Mouse (Mus musculus) CH12.LX (cell line): ENCODE results near the gene Gng3. TPM values are rescaled to one million over a fixed set of nuclear protein-coding genes. Genes with fewer than 3 reads are reported as not detected.
A peak's percentile ranks its signal among the peaks of the same experiment; 100 is the strongest.
"Not testable (repeated sequence)": the region's sequence is repeated elsewhere in the genome, so short reads cannot be mapped to it uniquely, and the experiment has no call there.

Experiments
- DNase-seq: peaks from one replicate; pipeline ENCODE4 v3.0.0-alpha.2; 2013; ENCODE audit errors: extremely low read depth
- H3K27ac ChIP-seq: 2 replicates; pipeline ENCODE4 v1.5.1; 2012; ENCODE audit warnings: low read depth, mild to moderate bottlenecking, control low read depth, moderate library complexity; ENCODE audit not compliant: insufficient read depth
- H3K27me3 ChIP-seq: replicated peaks from 2 replicates; pipeline ENCODE3; 2012; ENCODE audit warnings: inconsistent platforms
- H3K36me3 ChIP-seq, 2 experiments: replicated peaks in 1 of 2; 2 replicates each; pipeline versions ENCODE3 to v1.6.1; 2012; ENCODE audit warnings: inconsistent platforms in 1 of 2, low read length in 1 of 2, mild to moderate bottlenecking in 1 of 2, mixed read lengths in 1 of 2, moderate library complexity in 1 of 2; ENCODE audit not compliant: control insufficient read depth in 1 of 2, insufficient read depth in 1 of 2
- H3K4me1 ChIP-seq, 2 experiments: 2 replicates each; pipeline ENCODE4 v1.6.1; 2012; ENCODE audit warnings: inconsistent platforms in 1 of 2, moderate library complexity in 1 of 2; ENCODE audit not compliant: insufficient read depth in 2 of 2, control insufficient read depth in 1 of 2
- H3K4me2 ChIP-seq: 2 replicates; pipeline ENCODE4 v1.6.1; 2012; ENCODE audit warnings: low read depth, mild to moderate bottlenecking, control low read depth; ENCODE audit not compliant: poor library complexity, insufficient read depth, severe bottlenecking
- H3K4me3 ChIP-seq, 3 experiments: fragments of 150-350 bp in 1 of 3; sonication (generic) in 1 of 3; replicated peaks in 1 of 3; 2 replicates each; pipeline versions ENCODE3 to v1.5.1; 2011 to 2012; ENCODE audit warnings: low read depth in 2 of 3, low read length in 2 of 3, mild to moderate bottlenecking in 2 of 3, moderate library complexity in 2 of 3, control low read depth in 1 of 3, improper control_type of control experiment in 1 of 3, inconsistent platforms in 1 of 3, mixed read lengths in 1 of 3; ENCODE audit not compliant: poor library complexity in 1 of 3
- H3K79me2 ChIP-seq: replicated peaks from 2 replicates; pipeline ENCODE4 v1.6.1; 2012; ENCODE audit warnings: mild to moderate bottlenecking, moderate library complexity; ENCODE audit not compliant: control insufficient read depth, poor library complexity, insufficient read depth, severe bottlenecking; ENCODE audit errors: extremely low read depth
- H3K9ac ChIP-seq: 2 replicates; pipeline ENCODE4 v1.6.1; 2012; ENCODE audit warnings: low read depth, mild to moderate bottlenecking, control low read depth, moderate library complexity; ENCODE audit not compliant: insufficient read depth
- H3K9me3 ChIP-seq: replicated peaks from 2 replicates; pipeline ENCODE3; 2012; ENCODE audit warnings: low read length, inconsistent platforms, mixed read lengths
- BHLHE40 ChIP-seq: IDR thresholded peaks from 2 replicates; pipeline ENCODE4 v1.6.1; 2011; ENCODE audit warnings: mild to moderate bottlenecking, low read depth, low read length, improper control_type of control experiment
- CTCF ChIP-seq, 2 experiments: IDR thresholded peaks in 1 of 2; conservative IDR thresholded peaks in 1 of 2; 2 replicates each; pipeline ENCODE4 v1.5.1; 2011 to 2012; ENCODE audit warnings: low read depth in 2 of 2, low read length in 2 of 2, improper control_type of control experiment in 1 of 2, inconsistent platforms in 1 of 2, mild to moderate bottlenecking in 1 of 2, moderate library complexity in 1 of 2
- E2F4 ChIP-seq: IDR thresholded peaks from 2 replicates; pipeline ENCODE4 v1.6.1; 2011; ENCODE audit warnings: low read depth, low read length, improper control_type of control experiment; ENCODE audit not compliant: insufficient replicate concordance
- ELF1 ChIP-seq: IDR thresholded peaks from 2 replicates; pipeline ENCODE4 v1.6.1; 2014; ENCODE audit warnings: low read depth, mild to moderate bottlenecking, inconsistent platforms, low read length, improper control_type of control experiment
- GABPA ChIP-seq: IDR thresholded peaks from 2 replicates; pipeline ENCODE4 v1.6.1; 2012; ENCODE audit warnings: low read depth, low read length, improper control_type of control experiment, inconsistent platforms; ENCODE audit not compliant: insufficient replicate concordance
- IRF4 ChIP-seq: IDR thresholded peaks from 2 replicates; pipeline ENCODE4 v1.6.1; 2014; ENCODE audit warnings: low read depth, mild to moderate bottlenecking, inconsistent platforms, low read length, improper control_type of control experiment
- JUN ChIP-seq: IDR thresholded peaks from 2 replicates; pipeline ENCODE4 v1.6.1; 2011; ENCODE audit warnings: low read depth, mild to moderate bottlenecking, low read length, improper control_type of control experiment, moderate library complexity; ENCODE audit not compliant: insufficient read depth
- JUND ChIP-seq: conservative IDR thresholded peaks from 2 replicates; pipeline ENCODE4 v1.6.1; 2011; ENCODE audit warnings: low read depth, low read length, improper control_type of control experiment
- MXI1 ChIP-seq: IDR thresholded peaks from 2 replicates; pipeline ENCODE4 v1.6.1; 2011; ENCODE audit warnings: mild to moderate bottlenecking, low read depth, low read length, improper control_type of control experiment
- NRF1 ChIP-seq: IDR thresholded peaks from 2 replicates; pipeline ENCODE4 v1.6.1; 2014; ENCODE audit warnings: low read depth, mild to moderate bottlenecking, inconsistent platforms, low read length, improper control_type of control experiment, moderate library complexity
- POLR2A ChIP-seq: IDR thresholded peaks from 2 replicates; pipeline ENCODE4 v1.6.1; 2011; ENCODE audit warnings: low read depth, mild to moderate bottlenecking, improper control_type of control experiment, low read length
- SMC3 ChIP-seq: IDR thresholded peaks from 2 replicates; pipeline ENCODE4 v1.6.1; 2011; ENCODE audit warnings: low read depth, low read length, improper control_type of control experiment
- TBP ChIP-seq: conservative IDR thresholded peaks from 2 replicates; pipeline ENCODE4 v1.6.1; 2011; ENCODE audit warnings: low read depth, low read length, improper control_type of control experiment
- TCF12 ChIP-seq: IDR thresholded peaks from 2 replicates; pipeline ENCODE4 v1.6.1; 2014; ENCODE audit warnings: low read depth, mild to moderate bottlenecking, inconsistent platforms, low read length, improper control_type of control experiment
- UBTF ChIP-seq: IDR thresholded peaks from 2 replicates; pipeline ENCODE4 v1.6.1; 2012; ENCODE audit warnings: low read depth, mild to moderate bottlenecking, inconsistent platforms, low read length, improper control_type of control experiment, moderate library complexity
- USF2 ChIP-seq: conservative IDR thresholded peaks from 2 replicates; pipeline ENCODE4 v1.6.1; 2011; ENCODE audit warnings: low read depth, low read length, improper control_type of control experiment
- ZMIZ1 ChIP-seq: IDR thresholded peaks from 2 replicates; pipeline ENCODE4 v1.6.1; 2012; ENCODE audit warnings: low read depth, mild to moderate bottlenecking, inconsistent platforms, low read length, improper control_type of control experiment
- ZNF384 ChIP-seq: IDR thresholded peaks from 2 replicates; pipeline ENCODE4 v1.6.1; 2012; ENCODE audit warnings: low read depth, low read length, improper control_type of control experiment, inconsistent platforms
- dilution Hi-C: fragments of 300-500 bp; cut with MboI; formaldehyde crosslinking; loops from 2 replicates; pipeline ENCODE4 v1.14.3; 2020; ENCODE audit warnings: low sequenced_read_pairs; ENCODE audit not compliant: extremely low pct_unique_long_range_greater_than_20kb, extremely low pct_ligation_motif_present
- in situ Hi-C: fragments of 300-500 bp; cut with MboI; formaldehyde crosslinking; loops from 3 replicates; pipeline ENCODE4 v1.14.3; 2019; ENCODE audit warnings: low sequenced_read_pairs, low pct_ligation_motif_present, low pct_unique_long_range_greater_than_20kb, mixed read lengths
- polyA plus RNA-seq: library from polyadenylated mRNA; unstranded; fragments of >175 nt; gene quantifications from 2 replicates; pipeline ENCODE4 v1.2.1, GENCODE M21; 2012; ENCODE audit warnings: low read depth; ENCODE audit not compliant: insufficient read length
- total RNA-seq, 2 experiments: library from RNA; depleted of rRNA; stranded (reverse); fragments of 300-350 nt in 1 of 2; fragments of >200 nt in 1 of 2; gene quantifications; 2 replicates each; pipeline ENCODE4 v1.2.3; 2012 to 2014

Gene Gng3
- total and polyA plus RNA-seq, 3 experiments, result 0.56 to 10.3 (median 6.1) TPM

DNA sequence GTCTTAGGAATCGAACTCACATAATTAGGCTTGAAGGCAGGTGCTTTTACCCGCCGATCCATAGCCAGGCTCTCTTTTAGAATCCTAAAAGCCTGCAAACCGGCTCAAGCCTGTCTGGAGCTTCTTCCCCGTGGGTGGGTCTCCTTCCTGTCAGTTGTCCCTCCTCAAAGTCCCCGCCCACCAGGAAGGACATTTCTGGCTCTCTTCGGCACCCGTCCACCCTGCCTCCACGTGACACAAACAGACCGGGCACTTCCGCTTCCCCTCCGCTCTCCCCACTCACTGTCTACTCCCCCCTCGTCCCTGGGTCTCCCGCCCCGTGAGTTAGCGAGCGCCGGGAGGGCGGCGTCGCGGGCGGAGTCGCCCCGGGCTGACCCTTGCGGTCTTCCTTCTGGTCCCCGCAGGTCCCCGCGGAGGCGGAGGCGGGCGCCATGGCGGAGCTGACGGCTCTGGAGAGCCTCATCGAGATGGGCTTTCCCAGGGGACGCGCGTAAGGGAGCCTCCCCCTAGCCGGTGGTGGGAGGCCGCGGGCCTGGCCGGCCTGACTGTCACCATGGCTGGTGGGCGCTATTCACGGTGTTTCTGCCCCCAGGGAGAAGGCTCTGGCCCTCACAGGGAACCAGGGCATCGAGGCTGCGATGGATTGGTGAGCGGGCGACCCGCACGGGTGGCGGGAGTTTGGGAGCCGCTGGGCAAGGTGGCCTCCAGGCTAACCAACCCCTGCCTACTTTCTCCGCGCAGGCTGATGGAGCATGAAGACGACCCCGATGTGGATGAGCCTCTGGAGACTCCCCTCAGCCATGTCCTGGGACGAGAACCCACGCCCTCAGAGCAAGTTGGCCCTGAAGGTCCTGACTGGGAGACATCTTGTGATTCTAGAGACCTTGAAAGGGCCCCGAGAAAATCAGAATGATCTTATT, 32.5 kb upstream of the Gng3 start, which contains the start of gene Ubxn1 (continued):
- TF ChIP-seq IRF4 (peak; percentile 72; the same call in 1 of the 2 replicates), ZMIZ1 (0 out of 2 replicates have a peak, but pooled peaks have one; percentile 22), GABPA (no peak; the same call in 1 of the 2 replicates), JUND (no peak), MXI1 (peak; percentile 83; the same call in 1 of the 2 replicates), SMC3 (no peak), JUN (no peak), NRF1 (no peak)

DNA sequence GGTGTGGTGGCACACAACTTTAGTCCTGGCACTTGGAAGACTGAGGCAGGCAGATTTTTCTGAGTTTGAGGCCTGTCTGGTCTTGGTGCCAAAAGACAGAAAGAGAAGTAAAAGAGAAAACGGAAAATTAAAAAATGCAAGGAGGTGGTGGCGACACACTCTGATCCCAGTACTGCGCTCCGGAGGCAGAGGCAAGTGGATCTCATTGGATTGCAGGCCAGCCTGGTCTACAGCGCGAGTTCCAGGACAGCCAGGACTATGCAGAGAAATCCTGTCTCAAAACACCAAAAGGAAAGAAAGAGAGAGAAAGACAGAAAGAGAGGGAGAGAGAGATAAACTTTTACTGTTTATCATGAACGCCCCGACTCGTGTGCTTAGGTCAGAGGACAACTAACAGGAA, 31.8 kb upstream of the Gng3 start:
- no peak for DNase-seq
- Histone ChIP-seq H3K36me3 (peaks cover 21 to 31% of the 10 kb centered on the region in 2 experiments), H3K27me3 (no peaks in the 10 kb centered on the region), H3K9ac (peak overlapping the region; percentile 95), H3K4me2 (peak overlapping the region; percentile 92), H3K27ac (no peak overlapping the region), H3K4me3 (peak overlapping the region; percentile 73 to 97 (median 87)), H3K9me3 (no peaks in the 10 kb centered on the region), H3K4me1 (peaks cover 2 to 16% of the 10 kb centered on the region in 2 experiments; a peak in 2 of 4 replicates), H3K79me2 (peaks cover 19% of the 10 kb centered on the region)
- TF ChIP-seq BHLHE40 (no peak), MXI1 (no peak), TBP (no peak), USF2 (no peak), IRF4 (no peak), UBTF (no peak), E2F4 (no peak), TCF12 (no peak), ELF1 (no peak), CTCF (conservative IDR thresholded peaks at IDR 0.05 in 1 of 2, IDR thresholded peaks at IDR 0.05 in 1 of 2; ENCODE audit: low read depth in 2 of 2, low read length in 2 of 2) (no peak), JUN (no peak), POLR2A (no peak)
- dilution Hi-C loops, result no loop called here
- in situ Hi-C loops, result no loop called here

GRCm38 (mm10) chr19:8870381-8870780, 31.4 kb upstream of the Gng3 start:
- H3K27me3 ChIP-seq, H3K9me3 ChIP-seq, in situ Hi-C loops, DNase-seq, dilution Hi-C loops, H3K27ac ChIP-seq: not testable (repeated sequence)
- H3K4me3 ChIP-seq, result peak overlapping the region in 2 of 3 experiments; percentile 87 to 97
- peaks cover 19 to 28% of the 10 kb centered on the region in 2 experiments for H3K36me3 ChIP-seq
- H3K4me2 ChIP-seq, result peak overlapping the region; percentile 92; the same call in 1 of the 2 replicates
- peaks cover 19% of the 10 kb centered on the region for H3K79me2 ChIP-seq
- peaks cover 2 to 16% of the 10 kb centered on the region in 2 experiments; a peak in 2 of 4 replicates for H3K4me1 ChIP-seq
- peak overlapping the region; percentile 95 for H3K9ac ChIP-seq
- peak; percentile 40; the same call in 1 of the 2 replicates for TF ChIP-seq ZNF384
